Mouse (Mus musculus): ENCODE results near the gene Slc16a5.
"Not testable (repeated sequence)": the region's sequence is repeated elsewhere in the genome, so short reads cannot be mapped to it uniquely, and the experiment has no call there.

Gene Slc16a5

GRCm38 (mm10) chr11:115447321-115447885, 14.9 kb upstream of the Slc16a5 start:
- DNase-seq (ENCODE audit: low spot score in 2 of 2) = no peak

GRCm38 (mm10) chr11:115448075-115448474, 14.2 kb upstream of the Slc16a5 start:
- no peak for DNase-seq (ENCODE audit: low spot score in 2 of 2)

- DNase-seq (ENCODE audit: low spot score in 2 of 2) = no peak
Observed at GRCm38 (mm10) chr11:115448998-115449397, 13.3 kb upstream of the Slc16a5 start.

DNA sequence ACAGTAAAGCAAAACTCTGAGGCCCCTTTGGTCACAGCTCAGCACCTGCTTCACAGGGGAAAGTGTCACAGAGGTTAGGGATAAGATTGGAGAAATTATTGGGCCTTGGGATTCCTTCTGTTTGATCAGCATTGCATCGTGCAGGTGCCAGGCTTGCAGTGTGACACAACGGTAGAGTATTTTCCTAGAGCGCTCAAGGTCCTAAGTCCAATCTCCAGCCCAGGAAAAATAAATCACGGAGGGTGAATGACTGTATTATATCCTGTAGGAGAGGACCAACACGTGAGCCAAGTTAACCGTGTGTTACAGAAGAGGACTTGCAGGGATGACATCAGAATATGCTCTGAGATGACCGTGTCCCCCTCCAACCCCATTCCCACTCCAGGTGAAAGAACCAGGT, 12.1 kb upstream of the Slc16a5 start:
- DNase-seq (ENCODE audit: low spot score in 2 of 2) = no peak

GRCm38 (mm10) chr11:115451781-115452241, 10.5 kb upstream of the Slc16a5 start:
- DNase-seq (ENCODE audit: low spot score in 2 of 2) = no peak

DNA sequence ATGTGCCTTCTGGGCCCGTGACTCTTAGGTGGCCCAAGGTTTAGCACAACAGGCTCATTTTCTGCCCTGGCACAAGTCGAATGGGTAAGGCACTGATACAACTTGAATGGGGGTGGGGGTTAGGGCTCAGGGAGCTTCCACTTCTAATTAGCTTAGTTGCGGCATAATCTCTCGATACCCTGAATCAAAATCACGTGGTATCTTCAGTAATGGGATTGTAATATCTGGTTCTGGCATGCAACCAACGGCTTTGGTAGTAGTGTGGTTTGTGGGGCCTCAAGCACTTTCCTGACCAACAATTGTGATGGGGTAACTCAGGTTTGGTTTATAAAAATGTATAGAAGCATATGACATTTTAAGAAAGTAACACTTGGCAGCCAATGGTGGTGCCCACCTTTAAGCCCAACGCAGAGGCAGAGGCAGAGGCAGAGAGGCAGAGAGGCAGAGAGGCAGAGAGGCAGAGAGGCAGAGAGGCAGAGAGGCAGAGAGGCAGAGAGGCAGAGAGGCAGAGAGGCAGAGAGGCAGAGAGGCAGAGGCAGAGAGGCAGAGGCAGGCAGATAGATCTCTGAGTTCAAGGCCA, 9.9 kb upstream of the Slc16a5 start:
- no peak for DNase-seq (ENCODE audit: low spot score in 2 of 2)

GRCm38 (mm10) chr11:115453306-115453705, 9.0 kb upstream of the Slc16a5 start:
- no peak for DNase-seq (ENCODE audit: low spot score in 2 of 2)

- not testable (repeated sequence) for DNase-seq (ENCODE audit: low spot score in 2 of 2)
Observed at GRCm38 (mm10) chr11:115454822-115455221, 7.5 kb upstream of the Slc16a5 start.

- DNase-seq (ENCODE audit: low spot score in 2 of 2) = no peak
Observed at GRCm38 (mm10) chr11:115455619-115456018, 6.7 kb upstream of the Slc16a5 start.

- DNase-seq (ENCODE audit: low spot score in 2 of 2) = no peak
Observed at GRCm38 (mm10) chr11:115456182-115456581, 6.1 kb upstream of the Slc16a5 start.

DNA sequence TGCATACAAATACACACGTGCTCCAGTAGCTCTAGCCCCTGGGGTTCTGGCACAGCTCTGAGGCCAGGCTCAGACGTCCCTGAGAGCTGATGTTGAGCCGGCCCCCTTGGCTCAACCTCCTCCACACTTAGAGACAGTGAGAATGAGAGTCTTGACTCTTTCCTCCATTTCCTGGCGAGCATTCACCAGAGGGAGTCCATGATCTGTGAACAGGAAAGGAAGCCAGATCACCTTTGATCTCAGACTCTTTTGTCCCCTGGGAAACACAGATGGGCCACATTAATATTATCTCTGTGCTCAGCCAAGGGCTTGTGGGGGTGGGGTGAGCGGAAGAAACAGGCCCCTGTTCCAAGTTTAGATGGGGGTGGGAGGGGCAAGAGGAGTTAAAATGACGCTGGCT, 4.9 kb upstream of the Slc16a5 start:
- no peak for DNase-seq (ENCODE audit: low spot score in 2 of 2)

DNA sequence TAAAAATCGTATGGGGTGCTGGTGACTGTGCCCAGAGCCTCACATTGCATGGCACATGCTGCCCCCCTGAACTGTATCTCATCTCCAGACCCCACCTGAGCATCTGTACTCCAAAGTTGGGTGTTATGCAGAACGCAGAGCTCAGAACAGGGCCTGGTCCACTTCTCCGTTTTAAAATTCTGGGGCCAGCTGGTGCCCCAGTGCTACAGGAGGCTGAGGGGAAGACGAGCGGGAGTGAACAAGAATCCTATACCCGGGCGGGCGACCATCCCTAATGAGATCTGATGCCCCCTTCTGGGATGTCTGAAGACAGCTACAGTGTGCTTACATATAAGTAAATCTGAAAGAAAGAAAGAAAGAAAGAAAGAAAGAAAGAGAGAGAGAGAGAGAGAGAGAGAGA, 1.3 kb upstream of the Slc16a5 start:
- DNase-seq (ENCODE audit: low spot score in 2 of 2) = no peak

- no peak for DNase-seq (ENCODE audit: low spot score in 2 of 2)
Observed at GRCm38 (mm10) chr11:115461846-115462242, 430 bp upstream of the Slc16a5 start.

- no peak for DNase-seq (ENCODE audit: low spot score in 2 of 2)
Observed at GRCm38 (mm10) chr11:115463397-115463796, 1.1 kb downstream of the Slc16a5 start.

DNA sequence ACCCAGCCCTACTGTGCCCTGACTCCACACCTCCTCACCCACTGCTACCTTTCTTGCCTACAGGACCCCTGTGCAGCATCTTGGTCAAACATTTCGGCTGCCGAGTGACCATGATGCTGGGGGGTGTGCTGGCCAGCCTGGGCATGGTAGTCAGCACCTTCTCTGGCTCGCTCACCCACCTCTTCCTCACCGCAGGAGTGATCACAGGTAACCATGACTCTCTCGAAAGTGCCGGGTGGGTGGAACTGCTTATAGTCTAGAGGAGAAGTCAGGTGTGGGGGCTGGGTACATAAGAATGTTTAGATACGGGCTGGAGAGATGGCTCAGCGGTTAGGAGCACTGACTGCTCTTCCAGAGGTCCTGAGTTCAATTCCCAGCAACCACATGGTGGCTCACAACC, 2.6 kb downstream of the Slc16a5 start:
- no peak for DNase-seq (ENCODE audit: low spot score in 2 of 2)

- no peak for DNase-seq (ENCODE audit: low spot score in 2 of 2)
Observed at GRCm38 (mm10) chr11:115467217-115467618, 4.9 kb downstream of the Slc16a5 start.

- DNase-seq (ENCODE audit: low spot score in 2 of 2) = no peak
Observed at GRCm38 (mm10) chr11:115472183-115472582, 9.9 kb downstream of the Slc16a5 start.

GRCm38 (mm10) chr11:115473626-115474275, 11.5 kb downstream of the Slc16a5 start:
- peak; percentile 89 to 91 for DNase-seq (ENCODE audit: low spot score in 2 of 2)

DNA sequence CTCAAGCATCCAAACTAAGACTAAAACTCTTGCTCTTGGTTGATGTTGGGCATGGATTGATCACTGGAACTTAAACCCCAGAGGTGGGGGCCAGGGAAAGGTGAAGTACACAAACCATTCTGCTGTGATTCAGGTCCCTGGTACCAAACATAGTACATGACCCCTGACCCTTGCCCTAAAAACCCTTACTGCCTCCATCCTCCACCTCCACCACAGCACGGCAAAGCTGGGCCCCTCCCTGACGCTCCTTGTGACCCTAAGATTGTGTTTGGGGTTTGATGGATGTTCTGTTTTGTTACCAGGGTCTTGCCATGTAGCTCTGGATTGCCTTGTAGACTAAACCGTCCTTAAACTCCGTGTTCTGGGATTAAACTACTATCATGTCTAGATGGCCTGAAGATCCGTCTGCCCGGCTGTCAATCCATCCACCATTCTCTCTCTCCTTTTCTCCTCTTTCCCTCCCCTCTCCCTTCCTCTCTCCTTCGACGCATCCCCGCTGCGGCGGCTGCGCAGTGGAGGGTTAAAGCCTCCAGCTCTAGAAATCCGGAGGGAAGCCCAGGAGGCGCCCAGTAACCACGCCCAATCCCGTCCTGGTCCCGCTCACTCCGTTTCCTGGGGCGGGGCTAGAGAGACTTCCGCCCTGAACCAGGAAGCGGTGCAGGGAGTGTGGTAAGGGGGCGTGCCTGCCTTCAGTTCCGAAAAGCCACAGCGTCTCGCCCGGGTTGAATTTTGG, 12.9 kb downstream of the Slc16a5 start, which contains the start of gene Armc7:
TSS of gene Armc7 (plus strand) at position 643 of the 733 bp plus-strand sequence.
- peak; percentile 91 to 94 for DNase-seq (ENCODE audit: low spot score in 2 of 2)

GRCm38 (mm10) chr11:115475758-115476237, 13.5 kb downstream of the Slc16a5 start:
- no peak for DNase-seq (ENCODE audit: low spot score in 2 of 2)

- not testable (repeated sequence) for DNase-seq (ENCODE audit: low spot score in 2 of 2)
Observed at GRCm38 (mm10) chr11:115476630-115477029, 14.4 kb downstream of the Slc16a5 start.

DNA sequence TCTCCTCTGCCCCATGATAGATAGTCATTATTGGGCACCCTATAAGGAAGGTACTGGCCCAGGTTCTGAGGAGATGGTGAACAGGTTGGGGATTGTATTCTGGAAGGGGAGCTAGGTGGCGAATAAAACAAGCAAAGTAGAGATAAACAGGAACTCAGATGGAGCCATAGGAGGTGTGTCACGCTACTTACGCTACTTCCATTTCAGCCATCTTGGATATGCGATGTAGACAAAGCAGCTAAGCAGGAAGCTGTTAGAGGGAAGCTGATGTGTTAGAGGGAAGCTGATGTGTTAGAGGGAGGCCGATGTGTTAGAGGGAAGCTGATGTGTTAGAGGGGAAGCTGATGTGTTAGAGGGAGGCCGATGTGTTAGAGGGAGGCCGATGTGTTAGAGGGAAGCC, 15.1 kb downstream of the Slc16a5 start:
- DNase-seq (ENCODE audit: low spot score in 2 of 2) = not testable (repeated sequence)

Measured in frontal cortex, postnatal 10 days (tissue).